Mouse (Mus musculus): ENCODE measurements around the gene Wfdc6b. TPM values are rescaled to one million over a fixed set of nuclear protein-coding genes. Genes with fewer than 3 reads are reported as not detected.

Gene Wfdc6b
- polyA plus RNA-seq, 1 experiment from 2014 or later = not detected

DNA sequence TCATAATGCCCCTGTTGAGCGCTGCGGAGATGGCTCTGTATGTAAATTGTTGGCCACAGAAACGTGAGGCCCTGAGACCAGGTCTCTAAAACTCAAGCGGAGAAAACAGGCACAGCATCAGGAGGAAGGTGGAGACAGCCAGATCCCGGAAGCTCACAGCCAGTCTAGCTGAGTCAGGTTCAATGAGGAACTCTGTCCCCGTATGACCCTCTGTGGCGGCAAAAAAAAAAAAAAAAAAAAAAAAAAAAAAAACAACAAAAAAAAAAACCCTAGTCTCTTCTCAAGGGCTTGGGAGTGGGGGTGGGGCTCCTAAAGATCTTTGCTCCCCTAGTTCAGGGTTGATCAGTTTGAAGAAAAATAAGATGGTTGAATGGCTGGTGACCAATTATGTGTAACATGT is 27.8 kb downstream of the Wfdc6b start:
- 63% methylated on average over 7 of the region's 7 CpGs for WGBS
- no peak overlapping the region for H3K27ac ChIP-seq (replicated peaks; ENCODE audit: low read depth, low read length)
- no peaks in the 10 kb centered on the region for H3K27me3 ChIP-seq (ENCODE audit: control insufficient read depth, insufficient read depth, low read length)
- no peaks in the 10 kb centered on the region for H3K9me3 ChIP-seq (ENCODE audit: control insufficient read depth, low read length)
- H3K36me3 ChIP-seq (ENCODE audit: control insufficient read depth, insufficient read depth, low read length) = no peaks in the 10 kb centered on the region
- H3K4me1 ChIP-seq (ENCODE audit: control insufficient read depth, insufficient read depth, low read length) = no peaks in the 10 kb centered on the region
- H3K4me3 ChIP-seq (ENCODE audit: low read depth, low read length) = no peak overlapping the region
- no peak overlapping the region for H3K4me2 ChIP-seq (ENCODE audit: low read depth, severe bottlenecking)
- DNase-seq (ENCODE audit: low spot score) (no peak), ATAC-seq (ENCODE audit: insufficient number of reproducible peaks, low FRiP score, low TSS enrichment, low read depth) (no peak)
- H3K9ac ChIP-seq (ENCODE audit: low read length) = no peak overlapping the region

DNA sequence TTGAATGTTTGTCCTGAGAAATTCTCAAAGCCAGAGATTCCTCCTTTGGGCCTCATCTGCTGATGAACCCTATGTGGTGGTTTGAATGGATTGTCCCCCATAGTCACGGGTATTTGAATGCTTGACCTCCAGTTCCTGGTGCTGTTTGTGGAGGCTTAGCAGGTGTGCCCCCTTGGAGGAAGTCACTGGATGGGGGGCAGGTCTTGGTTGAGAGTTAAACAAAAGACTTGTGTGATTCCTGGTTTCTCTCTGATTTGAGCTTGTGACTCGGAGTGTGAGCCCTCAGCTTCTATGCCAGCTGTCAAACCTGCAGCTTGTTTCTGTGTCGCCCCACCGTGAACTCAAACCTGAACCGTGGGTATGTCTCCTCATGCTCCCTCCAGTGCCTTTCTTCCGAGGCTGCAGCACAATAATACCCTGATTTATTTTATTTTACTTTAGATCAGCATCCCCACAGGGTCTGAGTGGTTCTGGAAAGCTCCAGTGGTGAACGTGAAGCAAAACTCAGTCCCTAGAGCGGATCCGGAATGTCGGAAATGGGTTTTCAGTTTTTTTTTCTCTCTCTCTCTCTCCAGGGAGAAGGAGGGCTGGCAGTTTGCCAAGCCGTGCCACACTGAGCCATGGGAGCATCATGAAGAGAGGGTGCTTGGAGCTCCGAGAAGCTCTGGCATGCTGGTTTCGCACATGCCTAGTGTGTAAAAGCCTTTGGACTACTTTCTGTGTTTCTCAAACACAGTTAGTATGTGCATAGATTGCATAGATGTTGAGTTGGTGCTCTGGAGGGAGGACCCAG is 28.8 kb downstream of the Wfdc6b start:
- ATAC-seq (ENCODE audit: insufficient number of reproducible peaks, low FRiP score, low TSS enrichment, low read depth) (no peak), DNase-seq (ENCODE audit: low spot score) (no peak)
- no peaks in the 10 kb centered on the region for H3K27me3 ChIP-seq (ENCODE audit: control insufficient read depth, insufficient read depth, low read length)
- H3K4me1 ChIP-seq (ENCODE audit: control insufficient read depth, insufficient read depth, low read length) = no peaks in the 10 kb centered on the region
- no peak overlapping the region for H3K27ac ChIP-seq (replicated peaks; ENCODE audit: low read depth, low read length)
- H3K36me3 ChIP-seq (ENCODE audit: control insufficient read depth, insufficient read depth, low read length) = no peaks in the 10 kb centered on the region
- H3K4me3 ChIP-seq (ENCODE audit: low read depth, low read length) = no peak overlapping the region
- 89% methylated on average over 13 of the region's 13 CpGs for WGBS
- H3K9me3 ChIP-seq (ENCODE audit: control insufficient read depth, low read length) = no peaks in the 10 kb centered on the region
- H3K4me2 ChIP-seq (ENCODE audit: low read depth, severe bottlenecking) = no peak overlapping the region
- no peak overlapping the region for H3K9ac ChIP-seq (ENCODE audit: low read length)

DNA sequence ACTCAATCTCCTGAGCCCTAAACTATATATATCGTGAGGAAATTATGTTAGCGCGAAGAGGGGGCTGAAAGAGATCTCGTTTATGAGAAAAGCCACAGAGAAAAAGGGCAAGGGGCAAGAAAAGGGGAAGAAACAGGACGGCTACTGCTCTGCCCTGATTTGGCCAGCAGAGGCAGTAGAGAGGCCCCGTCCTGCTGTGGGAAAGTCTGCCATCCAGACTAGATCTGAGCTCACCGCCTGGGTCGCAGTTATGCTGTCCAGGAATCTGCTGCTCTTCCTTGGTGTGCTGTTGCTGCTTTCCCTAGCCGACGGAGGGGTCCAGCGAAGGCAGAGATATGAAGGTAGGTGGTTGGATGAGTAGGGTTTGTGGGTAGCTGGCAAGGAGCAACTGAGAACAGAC is 42.5 kb downstream of the Wfdc6b start, which contains the start of gene Wfdc10:
Gene Wfdc10, plus strand, starts transcription at position 189 of the 400 bp plus-strand sequence.
- DNase-seq (ENCODE audit: low spot score) (peak; percentile 76), ATAC-seq (ENCODE audit: insufficient number of reproducible peaks, low FRiP score, low TSS enrichment, low read depth) (no peak)
- WGBS = 17% methylated on average over 11 of the region's 11 CpGs

DNA sequence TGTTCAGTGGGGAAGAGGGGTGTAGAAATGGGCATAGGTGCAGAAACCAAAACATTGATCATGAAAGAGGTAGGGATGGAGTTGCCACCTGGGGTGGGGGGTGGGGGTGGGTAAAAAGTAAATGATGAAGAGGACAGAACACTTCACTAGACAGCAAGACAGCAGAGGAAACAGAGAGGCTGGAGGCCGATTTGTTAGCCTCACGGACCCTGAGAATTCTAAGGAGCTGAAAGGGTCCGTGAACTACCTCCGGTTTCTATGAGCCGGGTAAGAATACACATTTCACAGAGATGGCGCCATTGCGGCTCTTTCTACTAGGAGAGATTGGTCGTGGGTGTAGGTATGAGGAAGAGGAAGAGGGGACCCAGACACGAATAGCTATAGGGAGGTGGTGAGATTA is 43.2 kb downstream of the Wfdc6b start, which contains the start of gene Wfdc9:
Gene Wfdc9, minus strand, starts transcription at position 101 of the 400 bp plus-strand sequence.
- Histone ChIP-seq H3K9ac (ENCODE audit: low read length) (no peak within 1 kb of the TSS), H3K4me1 (ENCODE audit: control insufficient read depth, insufficient read depth, low read length) (no peaks in the 10 kb centered on the region), H3K36me3 (ENCODE audit: control insufficient read depth, insufficient read depth, low read length) (no peaks in the 10 kb centered on the region), H3K27me3 (ENCODE audit: control insufficient read depth, insufficient read depth, low read length) (no peaks in the 10 kb centered on the region), H3K27ac (replicated peaks; ENCODE audit: low read depth, low read length) (no peak within 1 kb of the TSS), H3K9me3 (ENCODE audit: control insufficient read depth, low read length) (no peaks in the 10 kb centered on the region), H3K4me3 (ENCODE audit: low read depth, low read length) (no peak within 1 kb of the TSS), H3K4me2 (ENCODE audit: low read depth, severe bottlenecking) (no peak within 1 kb of the TSS)
- DNase-seq (ENCODE audit: low spot score) = no peak
- WGBS = 87% methylated on average over 9 of the region's 9 CpGs
- ATAC-seq (ENCODE audit: insufficient number of reproducible peaks, low FRiP score, low TSS enrichment, low read depth) = no peak

More for the DNA sequence above, 42.5 kb downstream of the Wfdc6b start, which contains the start of gene Wfdc10:
- Histone ChIP-seq H3K4me2 (ENCODE audit: low read depth, severe bottlenecking) (no peak within 1 kb of the TSS), H3K4me3 (ENCODE audit: low read depth, low read length) (no peak within 1 kb of the TSS), H3K36me3 (ENCODE audit: control insufficient read depth, insufficient read depth, low read length) (no peaks in the 10 kb centered on the region), H3K27ac (replicated peaks; ENCODE audit: low read depth, low read length) (no peak within 1 kb of the TSS), H3K9me3 (ENCODE audit: control insufficient read depth, low read length) (no peaks in the 10 kb centered on the region), H3K9ac (ENCODE audit: low read length) (no peak within 1 kb of the TSS), H3K27me3 (ENCODE audit: control insufficient read depth, insufficient read depth, low read length) (no peaks in the 10 kb centered on the region), H3K4me1 (ENCODE audit: control insufficient read depth, insufficient read depth, low read length) (no peaks in the 10 kb centered on the region)

DNA sequence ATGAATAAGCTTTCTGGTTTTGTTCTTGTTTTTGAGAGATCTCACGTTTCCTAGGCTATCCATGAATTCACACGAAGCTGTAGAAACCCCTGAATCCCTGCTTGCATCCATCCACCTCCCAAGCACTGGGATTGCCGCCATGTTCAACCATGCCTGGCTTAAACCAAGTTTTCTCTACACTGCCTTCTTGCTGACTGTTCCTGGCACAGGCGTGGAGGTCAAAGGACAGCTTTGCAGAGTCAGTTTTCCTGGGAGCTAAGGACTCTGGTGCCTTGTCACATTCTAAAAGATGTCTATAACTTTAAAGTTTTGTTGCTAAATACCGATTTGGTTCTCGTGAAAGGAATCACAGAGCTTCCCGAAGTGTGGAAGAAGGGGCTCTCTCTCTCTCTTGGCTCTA is 51.5 kb downstream of the Wfdc6b start:
- Histone ChIP-seq H3K27me3 (ENCODE audit: control insufficient read depth, insufficient read depth, low read length) (no peaks in the 10 kb centered on the region), H3K36me3 (ENCODE audit: control insufficient read depth, insufficient read depth, low read length) (no peaks in the 10 kb centered on the region), H3K27ac (replicated peaks; ENCODE audit: low read depth, low read length) (no peak overlapping the region), H3K9ac (ENCODE audit: low read length) (no peak overlapping the region), H3K4me3 (ENCODE audit: low read depth, low read length) (no peak overlapping the region), H3K9me3 (ENCODE audit: control insufficient read depth, low read length) (no peaks in the 10 kb centered on the region; the same call in 1 of the 2 replicates), H3K4me2 (ENCODE audit: low read depth, severe bottlenecking) (no peak overlapping the region), H3K4me1 (ENCODE audit: control insufficient read depth, insufficient read depth, low read length) (no peaks in the 10 kb centered on the region)
- 89% methylated on average over 7 of the region's 7 CpGs for WGBS
- DNase-seq (ENCODE audit: low spot score) (no peak), ATAC-seq (ENCODE audit: insufficient number of reproducible peaks, low FRiP score, low TSS enrichment, low read depth) (no peak)

Other genes starting within 250 kb of the Wfdc6b start
- 0.43 and 0.76 TPM in 2 replicates for gene Slpi, start 224.4 kb upstream of the Wfdc6b start, polyA plus RNA-seq (2014; fragmentation: Nextera tagmentation; extraction: Ambion mirVana)
- gene Rbpjl, start 210.4 kb upstream of the Wfdc6b start, polyA plus RNA-seq (2014; fragmentation: Nextera tagmentation; extraction: Ambion mirVana) = 0.04 and 0.16 TPM in 2 replicates
- 2.7 and 3.6 TPM in 2 replicates for gene Matn4, start 208.4 kb upstream of the Wfdc6b start, polyA plus RNA-seq (2014; fragmentation: Nextera tagmentation; extraction: Ambion mirVana)
- 22.6 and 23.6 TPM in 2 replicates for gene Sdc4, start 169.6 kb upstream of the Wfdc6b start, polyA plus RNA-seq (2014; fragmentation: Nextera tagmentation; extraction: Ambion mirVana)
- gene Sys1, start 156.6 kb upstream of the Wfdc6b start, polyA plus RNA-seq (2014; fragmentation: Nextera tagmentation; extraction: Ambion mirVana) = 52.6 and 53.6 TPM in 2 replicates
- gene Gm20458, start 152.6 kb upstream of the Wfdc6b start, polyA plus RNA-seq (2014; fragmentation: Nextera tagmentation; extraction: Ambion mirVana) = 2.8 and 3.6 TPM in 2 replicates
- not detected in 2 replicates for gene Trp53tg5, start 139.8 kb upstream of the Wfdc6b start, polyA plus RNA-seq (2014; fragmentation: Nextera tagmentation; extraction: Ambion mirVana)
- 0.38 and 1.3 TPM in 2 replicates for gene Dbndd2, start 127.4 kb upstream of the Wfdc6b start, polyA plus RNA-seq (2014; fragmentation: Nextera tagmentation; extraction: Ambion mirVana)
- gene Pigt, start 116.0 kb upstream of the Wfdc6b start, polyA plus RNA-seq (2014; fragmentation: Nextera tagmentation; extraction: Ambion mirVana) = 40.4 and 42.2 TPM in 2 replicates
- 38.7 and 38.9 TPM in 2 replicates for gene Wfdc2, start 51.1 kb upstream of the Wfdc6b start, polyA plus RNA-seq (2014; fragmentation: Nextera tagmentation; extraction: Ambion mirVana)
- not detected in 2 replicates for gene Spint3, start 40.1 kb upstream of the Wfdc6b start, polyA plus RNA-seq (2014; fragmentation: Nextera tagmentation; extraction: Ambion mirVana)
- not detected in 2 replicates for gene Wfdc6a, start 28.1 kb upstream of the Wfdc6b start, polyA plus RNA-seq (2014; fragmentation: Nextera tagmentation; extraction: Ambion mirVana)
- gene Eppin, start 19.9 kb upstream of the Wfdc6b start, polyA plus RNA-seq (2014; fragmentation: Nextera tagmentation; extraction: Ambion mirVana) = not detected in 2 replicates
- not detected in 2 replicates for gene Wfdc8, start 104 bp downstream of the Wfdc6b start, polyA plus RNA-seq (2014; fragmentation: Nextera tagmentation; extraction: Ambion mirVana)
- not detected in 2 replicates for gene Wfdc16, start 25.3 kb downstream of the Wfdc6b start, polyA plus RNA-seq (2014; fragmentation: Nextera tagmentation; extraction: Ambion mirVana)
- not detected in 2 replicates for gene Wfdc10, start 42.5 kb downstream of the Wfdc6b start, polyA plus RNA-seq (2014; fragmentation: Nextera tagmentation; extraction: Ambion mirVana)
- not detected in 2 replicates for gene Wfdc9, start 43.1 kb downstream of the Wfdc6b start, polyA plus RNA-seq (2014; fragmentation: Nextera tagmentation; extraction: Ambion mirVana)
- gene Wfdc11, start 60.6 kb downstream of the Wfdc6b start, polyA plus RNA-seq (2014; fragmentation: Nextera tagmentation; extraction: Ambion mirVana) = not detected in 2 replicates
- gene Wfdc13, start 71.6 kb downstream of the Wfdc6b start, polyA plus RNA-seq (2014; fragmentation: Nextera tagmentation; extraction: Ambion mirVana) = 0.60 TPM in 1 of 2 replicates, not detected in the other
- not detected in 2 replicates for gene Spint4, start 85.0 kb downstream of the Wfdc6b start, polyA plus RNA-seq (2014; fragmentation: Nextera tagmentation; extraction: Ambion mirVana)
- not detected in 2 replicates for gene Spint5, start 101.8 kb downstream of the Wfdc6b start, polyA plus RNA-seq (2014; fragmentation: Nextera tagmentation; extraction: Ambion mirVana)
- gene Wfdc3, start 132.4 kb downstream of the Wfdc6b start, polyA plus RNA-seq (2014; fragmentation: Nextera tagmentation; extraction: Ambion mirVana) = 0.55 and 1.0 TPM in 2 replicates
- gene Dnttip1, start 132.5 kb downstream of the Wfdc6b start, polyA plus RNA-seq (2014; fragmentation: Nextera tagmentation; extraction: Ambion mirVana) = 87.0 and 96.4 TPM in 2 replicates
- gene Ube2c, start 156.4 kb downstream of the Wfdc6b start, polyA plus RNA-seq (2014; fragmentation: Nextera tagmentation; extraction: Ambion mirVana) = 634 and 636 TPM in 2 replicates
- 13.8 and 14.6 TPM in 2 replicates for gene Tnnc2, start 166.4 kb downstream of the Wfdc6b start, polyA plus RNA-seq (2014; fragmentation: Nextera tagmentation; extraction: Ambion mirVana)
- 9.9 and 14.6 TPM in 2 replicates for gene Snx21, start 172.3 kb downstream of the Wfdc6b start, polyA plus RNA-seq (2014; fragmentation: Nextera tagmentation; extraction: Ambion mirVana)
- 12.0 and 12.3 TPM in 2 replicates for gene Acot8, start 191.4 kb downstream of the Wfdc6b start, polyA plus RNA-seq (2014; fragmentation: Nextera tagmentation; extraction: Ambion mirVana)
- 11.0 and 11.8 TPM in 2 replicates for gene Zswim3, start 191.6 kb downstream of the Wfdc6b start, polyA plus RNA-seq (2014; fragmentation: Nextera tagmentation; extraction: Ambion mirVana)
- 22.3 and 22.4 TPM in 2 replicates for gene Zswim1, start 209.2 kb downstream of the Wfdc6b start, polyA plus RNA-seq (2014; fragmentation: Nextera tagmentation; extraction: Ambion mirVana)
- not detected in 2 replicates for gene Spata25, start 215.0 kb downstream of the Wfdc6b start, polyA plus RNA-seq (2014; fragmentation: Nextera tagmentation; extraction: Ambion mirVana)
- gene Ctsa, start 219.4 kb downstream of the Wfdc6b start, polyA plus RNA-seq (2014; fragmentation: Nextera tagmentation; extraction: Ambion mirVana) = 95.8 and 104 TPM in 2 replicates
- gene Neurl2, start 219.9 kb downstream of the Wfdc6b start, polyA plus RNA-seq (2014; fragmentation: Nextera tagmentation; extraction: Ambion mirVana) = 5.9 and 6.1 TPM in 2 replicates
- gene Pltp, start 244.2 kb downstream of the Wfdc6b start, polyA plus RNA-seq (2014; fragmentation: Nextera tagmentation; extraction: Ambion mirVana) = 22.9 and 25.1 TPM in 2 replicates

Data from limb, embryonic 11.5 days (tissue).